ENCODE assay signal across 8 mouse cellular contexts in the genomic region with DNA sequence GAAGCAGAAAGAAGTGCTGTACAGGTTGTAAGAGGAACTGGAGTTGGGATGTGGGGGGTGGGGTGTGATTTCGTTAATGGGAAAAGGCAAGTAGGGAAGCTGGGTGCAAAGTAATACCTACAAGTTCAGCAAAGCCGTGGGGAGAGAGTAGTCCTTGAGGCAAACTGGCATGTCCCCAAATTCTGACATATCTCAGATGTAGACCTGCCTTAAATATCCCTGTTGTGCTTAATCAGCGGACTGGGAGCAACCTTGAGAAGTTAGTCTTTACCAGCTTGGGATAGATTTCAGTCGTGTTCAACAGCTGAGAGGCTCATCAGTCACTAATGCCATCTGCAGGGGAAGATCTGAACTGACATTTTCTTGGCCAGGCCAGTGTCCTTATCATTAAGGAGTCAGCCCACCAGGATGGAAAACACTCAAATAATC. TPM values are rescaled to one million over a fixed set of nuclear protein-coding genes. Genes with fewer than 3 reads are reported as not detected.
A peak's percentile ranks its signal among the peaks of the same experiment; 100 is the strongest.
DNase-seq lines count a peak whose midpoint lies in the region; ATAC-seq and TF ChIP-seq lines count a peak whose summit lies in the region.

No protein-coding gene starts in this region.

- no peaks in the 10 kb centered on the region for H3K36me3 ChIP-seq in embryonic facial prominence, embryonic 10.5 days (replicated peaks)
- no peaks in the 10 kb centered on the region for H3K36me3 ChIP-seq in limb, embryonic 11.5 days (ENCODE audit: control insufficient read depth, insufficient read depth, low read length)
- no peaks in the 10 kb centered on the region for H3K36me3 ChIP-seq in midbrain, embryonic 12.5 days
- H3K36me3 ChIP-seq in stomach, postnatal 0 days (ENCODE audit: control insufficient read depth, insufficient read depth, low read length), result no peaks in the 10 kb centered on the region

- no peaks in the 10 kb centered on the region for H3K27me3 ChIP-seq in embryonic facial prominence, embryonic 10.5 days (replicated peaks; ENCODE audit: low read depth, poor library complexity, severe bottlenecking)
- H3K27me3 ChIP-seq in limb, embryonic 11.5 days (ENCODE audit: control insufficient read depth, insufficient read depth, low read length), result no peaks in the 10 kb centered on the region
- no peaks in the 10 kb centered on the region for H3K27me3 ChIP-seq in midbrain, embryonic 12.5 days
- H3K27me3 ChIP-seq in stomach, postnatal 0 days (ENCODE audit: control insufficient read depth, insufficient read depth, low read length), result no peaks in the 10 kb centered on the region

- H3K9me3 ChIP-seq in embryonic facial prominence, embryonic 10.5 days, result no peaks in the 10 kb centered on the region
- no peaks in the 10 kb centered on the region for H3K9me3 ChIP-seq in limb, embryonic 11.5 days (ENCODE audit: control insufficient read depth, low read length)
- no peaks in the 10 kb centered on the region for H3K9me3 ChIP-seq in midbrain, embryonic 12.5 days
- no peaks in the 10 kb centered on the region for H3K9me3 ChIP-seq in stomach, postnatal 0 days (ENCODE audit: control insufficient read depth, low read length)

- H3K4me3 ChIP-seq in embryonic facial prominence, embryonic 10.5 days, result peak overlapping the region; percentile 75
- no peak overlapping the region for H3K4me3 ChIP-seq in limb, embryonic 11.5 days (ENCODE audit: low read depth, low read length)
- H3K4me3 ChIP-seq in midbrain, embryonic 12.5 days, result peak overlapping the region; percentile 90
- peak overlapping the region; percentile 97 for H3K4me3 ChIP-seq in stomach, postnatal 0 days (ENCODE audit: low read depth, low read length)

- H3K4me2 ChIP-seq in limb, embryonic 11.5 days (ENCODE audit: low read depth, severe bottlenecking), result 0 out of 2 replicates have a peak overlapping the region, but pooled peaks have one; percentile 77
- H3K4me2 ChIP-seq in midbrain, embryonic 12.5 days (replicated peaks), result peak overlapping the region; percentile 71
- peak overlapping the region; percentile 70 for H3K4me2 ChIP-seq in stomach, postnatal 0 days (replicated peaks; ENCODE audit: low read depth)

- TF ChIP-seq CTCF in stomach, postnatal 0 days (IDR thresholded peaks at IDR 0.05; ENCODE audit: low read depth), result peak; percentile 65

- H3K9ac ChIP-seq in limb, embryonic 11.5 days (ENCODE audit: low read length), result 0 out of 2 replicates have a peak overlapping the region, but pooled peaks have one; percentile 56
- H3K9ac ChIP-seq in midbrain, embryonic 12.5 days (replicated peaks), result peak overlapping the region; percentile 96; the same call in 1 of the 2 replicates
- peak overlapping the region; percentile 98; the same call in 1 of the 2 replicates for H3K9ac ChIP-seq in stomach, postnatal 0 days (ENCODE audit: low read length)

- no peak for TF ChIP-seq EP300 in stomach, postnatal 0 days (optimal IDR thresholded peaks at IDR 0.05)

- peak; percentile 43 to 61 for DNase-seq in cerebellum, adult 18-20 months
- no peak for DNase-seq in cerebellum, adult 11 months
- DNase-seq in Muller cell, postnatal 12 days (ENCODE audit: inconsistent ontology term), result peak; percentile 43
- DNase-seq in embryonic facial prominence, embryonic 10.5 days (ENCODE audit: low spot score), result peak; percentile 42
- peak; percentile 46 for DNase-seq in heart, postnatal 4 days
- peak; percentile 33 for DNase-seq in limb, embryonic 11.5 days (ENCODE audit: low spot score)
- peak; percentile 31 for DNase-seq in stomach, postnatal 0 days (ENCODE audit: low spot score)

- no peak for ATAC-seq in limb, embryonic 11.5 days (ENCODE audit: insufficient number of reproducible peaks, low FRiP score, low TSS enrichment, low read depth)
- no peak for ATAC-seq in midbrain, embryonic 12.5 days (ENCODE audit: low FRiP score, low read depth)
- no peak for ATAC-seq in stomach, postnatal 0 days (ENCODE audit: low FRiP score, low TSS enrichment)

- H3K4me1 ChIP-seq in embryonic facial prominence, embryonic 10.5 days, result peaks cover 21% of the 10 kb centered on the region
- H3K4me1 ChIP-seq in limb, embryonic 11.5 days (ENCODE audit: control insufficient read depth, insufficient read depth, low read length), result 0 out of 2 replicates have a peak, but pooled peaks cover 7% of the 10 kb centered on the region
- H3K4me1 ChIP-seq in midbrain, embryonic 12.5 days, result peaks cover 24% of the 10 kb centered on the region
- peaks cover 6% of the 10 kb centered on the region for H3K4me1 ChIP-seq in stomach, postnatal 0 days (replicated peaks; ENCODE audit: control insufficient read depth, insufficient read depth)

- H3K27ac ChIP-seq in embryonic facial prominence, embryonic 10.5 days (replicated peaks), result peak overlapping the region; percentile 91; the same call in 1 of the 2 replicates
- H3K27ac ChIP-seq in limb, embryonic 11.5 days (replicated peaks; ENCODE audit: low read depth, low read length), result no peak overlapping the region
- no peak overlapping the region for H3K27ac ChIP-seq in midbrain, embryonic 12.5 days (replicated peaks)
- peak overlapping the region; percentile 100 for H3K27ac ChIP-seq in stomach, postnatal 0 days (replicated peaks)

- WGBS in embryonic facial prominence, embryonic 10.5 days, result 29% methylated on average over 4 of the region's 4 CpGs
- 23% methylated on average over 4 of the region's 4 CpGs for WGBS in limb, embryonic 11.5 days
- 38% methylated on average over 4 of the region's 4 CpGs for WGBS in midbrain, embryonic 12.5 days
- WGBS in stomach, postnatal 0 days, result 25% methylated on average over 4 of the region's 4 CpGs

RNA-seq across cellular contexts. Expression of gene Scarb2, which starts 0.3 kb away (rescaled TPM):
- 7.1 and 7.6 TPM in 2 replicates for polyA plus RNA-seq in embryonic facial prominence, embryonic 10.5 days (2016; fragmentation: Nextera tagmentation; extraction: Ambion mirVana)
- 10 to 100 TPM; 83.8 to 88.7 TPM for total RNA-seq in heart, postnatal 4 days (2021)
- 6.3 and 7.0 TPM in 2 replicates for polyA plus RNA-seq in limb, embryonic 11.5 days (2014; fragmentation: Nextera tagmentation; extraction: Ambion mirVana)
- polyA plus RNA-seq in midbrain, embryonic 12.5 days (2016; fragmentation: Nextera tagmentation; extraction: Ambion mirVana), result 14.2 and 17.0 TPM in 2 replicates
- polyA plus RNA-seq in stomach, postnatal 0 days (2015; fragmentation: Nextera tagmentation; extraction: Ambion mirVana), result 19.1 and 20.9 TPM in 2 replicates

RNA-seq across cellular contexts. Expression of gene Fam47e, which starts 48.6 kb away (rescaled TPM):
- not detected in 2 replicates for polyA plus RNA-seq in embryonic facial prominence, embryonic 10.5 days (2016; fragmentation: Nextera tagmentation; extraction: Ambion mirVana)
- not detected for total RNA-seq in heart, postnatal 4 days (2021)
- polyA plus RNA-seq in limb, embryonic 11.5 days (2014; fragmentation: Nextera tagmentation; extraction: Ambion mirVana), result not detected in 2 replicates
- not detected in 2 replicates for polyA plus RNA-seq in midbrain, embryonic 12.5 days (2016; fragmentation: Nextera tagmentation; extraction: Ambion mirVana)
- polyA plus RNA-seq in stomach, postnatal 0 days (2015; fragmentation: Nextera tagmentation; extraction: Ambion mirVana), result 0.13 and 0.19 TPM in 2 replicates

Comparison
In these comparisons a context has a peak if more than half of its experiments do, and no peak if none do; other contexts are left out.
1. H3K27ac ChIP-seq: peak in embryonic facial prominence, embryonic 10.5 days (single experiment) and stomach, postnatal 0 days (single experiment); none in limb, embryonic 11.5 days (single experiment) and midbrain, embryonic 12.5 days (single experiment).
2. Peak in every context shown above with its lines, with median percentiles within 50 percentile points of each other: H3K4me2 ChIP-seq and H3K9ac ChIP-seq.